Comparison of ENCODE assay signal across 13 mouse cellular contexts in genomic region chr12:80070534-80071287, GRCm38 (mm10). TPM values are rescaled to one million over a fixed set of nuclear protein-coding genes. Genes with fewer than 3 reads are reported as not detected.
DNase-seq lines count a peak whose midpoint lies in the region; ATAC-seq and TF ChIP-seq lines count a peak whose summit lies in the region.
"Had no signal": no experiment of that assay in that cellular context is flagged by ENCODE, and none has a peak within 500 bp of the region (broad histone marks: within the 10 kb centered on the region; RNA-seq: fewer than 3 reads in every experiment).

No protein-coding gene starts in this region.

- 0 out of 2 replicates have a peak, but pooled peaks have one; percentile 45 for ATAC-seq in intestine, embryonic 15.5 days
- ATAC-seq in intestine, postnatal 0 days = no peak
- ATAC-seq in hindbrain, postnatal 0 days = no peak

- TF ChIP-seq CTCF in intestine, postnatal 0 days (IDR thresholded peaks at IDR 0.05; ENCODE audit: low read depth) = no peak
- no peak for TF ChIP-seq CTCF in hindbrain, postnatal 0 days (IDR thresholded peaks at IDR 0.05; ENCODE audit: low read depth)

- H3K36me3 ChIP-seq in intestine, embryonic 15.5 days = no peaks in the 10 kb centered on the region
- H3K36me3 ChIP-seq in intestine, postnatal 0 days (ENCODE audit: control insufficient read depth, insufficient read depth) = no peaks in the 10 kb centered on the region
- no peaks in the 10 kb centered on the region for H3K36me3 ChIP-seq in forebrain, embryonic 10.5 days (replicated peaks)
- no peaks in the 10 kb centered on the region for H3K36me3 ChIP-seq in hindbrain, postnatal 0 days (ENCODE audit: insufficient read depth, low read length)
- H3K36me3 ChIP-seq: liver, embryonic 15.5 days had no signal

- H3K9ac ChIP-seq in intestine, embryonic 15.5 days = no peak overlapping the region
- no peak overlapping the region for H3K9ac ChIP-seq in intestine, postnatal 0 days (ENCODE audit: low read depth, low read length)
- H3K9ac ChIP-seq in hindbrain, postnatal 0 days (replicated peaks; ENCODE audit: low read length) = no peak overlapping the region
- H3K9ac ChIP-seq: liver, embryonic 15.5 days had no signal

- no peak overlapping the region for H3K4me2 ChIP-seq in intestine, embryonic 15.5 days (replicated peaks)
- H3K4me2 ChIP-seq in intestine, postnatal 0 days (replicated peaks; ENCODE audit: low read depth) = no peak overlapping the region
- no peak overlapping the region for H3K4me2 ChIP-seq in hindbrain, postnatal 0 days (ENCODE audit: low read depth, low read length)
- H3K4me2 ChIP-seq: liver, embryonic 15.5 days had no signal

- H3K4me3 ChIP-seq in intestine, embryonic 15.5 days (replicated peaks) = no peak overlapping the region
- no peak overlapping the region for H3K4me3 ChIP-seq in intestine, postnatal 0 days (ENCODE audit: low read depth, low read length)
- no peak overlapping the region for H3K4me3 ChIP-seq in forebrain, embryonic 10.5 days
- H3K4me3 ChIP-seq in hindbrain, postnatal 0 days (ENCODE audit: low read length) = no peak overlapping the region
- H3K4me3 ChIP-seq: gastrocnemius, adult 2 months; liver, embryonic 15.5 days had no signal

- H3K9me3 ChIP-seq in intestine, embryonic 15.5 days = no peaks in the 10 kb centered on the region
- H3K9me3 ChIP-seq in intestine, postnatal 0 days (ENCODE audit: control insufficient read depth) = no peaks in the 10 kb centered on the region
- no peaks in the 10 kb centered on the region for H3K9me3 ChIP-seq in forebrain, embryonic 10.5 days
- H3K9me3 ChIP-seq in hindbrain, postnatal 0 days (ENCODE audit: low read length) = no peaks in the 10 kb centered on the region
- H3K9me3 ChIP-seq: liver, embryonic 15.5 days had no signal

- H3K27me3 ChIP-seq in intestine, embryonic 15.5 days (replicated peaks) = no peaks in the 10 kb centered on the region
- no peaks in the 10 kb centered on the region for H3K27me3 ChIP-seq in intestine, postnatal 0 days (replicated peaks; ENCODE audit: control insufficient read depth, insufficient read depth, low read length)
- H3K27me3 ChIP-seq in forebrain, embryonic 10.5 days (ENCODE audit: poor library complexity, severe bottlenecking) = no peaks in the 10 kb centered on the region
- H3K27me3 ChIP-seq in hindbrain, postnatal 0 days (ENCODE audit: insufficient read depth, low read length) = no peaks in the 10 kb centered on the region

- no peaks in the 10 kb centered on the region for H3K4me1 ChIP-seq in intestine, embryonic 15.5 days (replicated peaks)
- no peaks in the 10 kb centered on the region for H3K4me1 ChIP-seq in intestine, postnatal 0 days (replicated peaks; ENCODE audit: control insufficient read depth, insufficient read depth, low read length)
- H3K4me1 ChIP-seq in forebrain, embryonic 10.5 days = peaks cover 63% of the 10 kb centered on the region
- H3K4me1 ChIP-seq in hindbrain, postnatal 0 days (ENCODE audit: insufficient read depth, low read length) = no peaks in the 10 kb centered on the region
- H3K4me1 ChIP-seq: liver, embryonic 15.5 days had no signal

- 57% methylated on average over 8 of the region's 8 CpGs for WGBS in intestine, embryonic 15.5 days
- 62% methylated on average over 8 of the region's 8 CpGs for WGBS in intestine, postnatal 0 days
- WGBS in forebrain, embryonic 10.5 days = 23% methylated on average over 8 of the region's 8 CpGs
- 31% methylated on average over 8 of the region's 8 CpGs for WGBS in hindbrain, postnatal 0 days

- H3K27ac ChIP-seq in intestine, embryonic 15.5 days = no peak overlapping the region
- H3K27ac ChIP-seq in intestine, postnatal 0 days (ENCODE audit: low read depth, low read length) = no peak overlapping the region
- H3K27ac ChIP-seq in forebrain, embryonic 10.5 days = peak overlapping the region; percentile 59
- H3K27ac ChIP-seq in hindbrain, postnatal 0 days = 0 out of 2 replicates have a peak overlapping the region, but pooled peaks have one; percentile 32
- H3K27ac ChIP-seq: gastrocnemius, adult 2 months; liver, embryonic 15.5 days had no signal

- DNase-seq in B cell, adult 2 months = peak; percentile 56 to 68
- DNase-seq in forebrain, embryonic 10.5 days (ENCODE audit: extremely low spot score, low spot score) = peak; percentile 63
- DNase-seq in hindbrain, postnatal 0 days (ENCODE audit: low spot score) = peak; percentile 48
- DNase-seq in right cerebral cortex, postnatal 10 days (ENCODE audit: low spot score in 2 of 2) = no peak
- no peak for DNase-seq in adrenal gland, postnatal 25 days
- no peak for DNase-seq in adrenal gland, postnatal 10 days
- DNase-seq: cerebellum, postnatal 10 days; gastrocnemius, adult 2 months; kidney, postnatal 4 days; spleen, adult 18-20 months had no signal

RNA-seq across cellular contexts. Expression of gene Zfp36l1, which starts 42.1 kb away (rescaled TPM):
- 95.8 and 107 TPM in 2 replicates for polyA plus RNA-seq in intestine, embryonic 15.5 days (2015; fragmentation: Nextera tagmentation; extraction: Ambion mirVana)
- polyA plus RNA-seq in intestine, postnatal 0 days (2015; fragmentation: Nextera tagmentation; extraction: Ambion mirVana) = 77.9 and 80.7 TPM in 2 replicates
- 121 and 129 TPM in 2 replicates for polyA plus RNA-seq in forebrain, embryonic 10.5 days (2016; fragmentation: Nextera tagmentation; extraction: Ambion mirVana)
- 61.8 and 69.5 TPM in 2 replicates for total RNA-seq in hindbrain, postnatal 0 days (2014; rRNA removed)
- 64.6 and 65.9 TPM in 2 replicates for polyA plus RNA-seq in hindbrain, postnatal 0 days (2015; fragmentation: Nextera tagmentation; extraction: Ambion mirVana)
- total RNA-seq in adrenal gland, postnatal 25 days (2021) = 225 TPM in 2 replicates
- 100 to 1,000 TPM; 190 to 228 TPM for total RNA-seq in adrenal gland, postnatal 10 days (2021)

Comparison
In these comparisons a context has a peak if more than half of its experiments do, and no peak if none do; other contexts are left out.
1. H3K27ac ChIP-seq: peak in forebrain, embryonic 10.5 days (single experiment) and hindbrain, postnatal 0 days (single experiment); none in intestine, embryonic 15.5 days (single experiment) and intestine, postnatal 0 days (single experiment).
2. DNase-seq: peak in B cell, adult 2 months (2 of 2), forebrain, embryonic 10.5 days (single experiment) and hindbrain, postnatal 0 days (single experiment); none in right cerebral cortex, postnatal 10 days (0 of 2), adrenal gland, postnatal 25 days (single experiment) and adrenal gland, postnatal 10 days (single experiment).